Mouse (Mus musculus) mesoderm, embryonic 11.5 days (tissue): ENCODE measurements around the gene 4930518I15Rik.
"Not testable (repeated sequence)": the region's sequence is repeated elsewhere in the genome, so short reads cannot be mapped to it uniquely, and the experiment has no call there.

Experiments
- DNase-seq: peaks from one replicate; pipeline ENCODE4 v3.0.0-alpha.2; 2012; ENCODE audit warnings: low read depth, low spot score

The 4930518I15Rik gene

DNA sequence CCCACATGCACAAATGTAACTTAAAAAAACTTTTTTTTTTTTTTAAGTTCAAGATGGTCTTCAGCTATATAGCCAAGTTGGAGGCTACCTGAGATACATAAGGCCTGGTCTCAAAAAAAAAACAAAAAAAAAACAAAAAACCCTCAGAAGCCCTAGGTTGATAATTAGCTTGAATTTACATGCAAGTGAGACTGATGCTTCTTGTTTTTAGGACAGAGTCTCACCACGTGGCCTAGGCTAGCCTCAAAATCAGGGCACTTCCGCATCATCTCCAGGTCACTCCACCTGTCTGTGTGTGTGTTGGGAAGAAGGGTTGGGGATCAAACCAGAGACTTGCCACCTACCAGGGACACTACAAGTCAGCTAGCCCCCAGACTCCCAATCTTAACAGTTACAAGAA, at the start of gene 4930518I15Rik:
TSS of gene 4930518I15Rik (minus strand) at position 112 of the 400 bp plus-strand sequence.
- DNase-seq, result no peak

DNA sequence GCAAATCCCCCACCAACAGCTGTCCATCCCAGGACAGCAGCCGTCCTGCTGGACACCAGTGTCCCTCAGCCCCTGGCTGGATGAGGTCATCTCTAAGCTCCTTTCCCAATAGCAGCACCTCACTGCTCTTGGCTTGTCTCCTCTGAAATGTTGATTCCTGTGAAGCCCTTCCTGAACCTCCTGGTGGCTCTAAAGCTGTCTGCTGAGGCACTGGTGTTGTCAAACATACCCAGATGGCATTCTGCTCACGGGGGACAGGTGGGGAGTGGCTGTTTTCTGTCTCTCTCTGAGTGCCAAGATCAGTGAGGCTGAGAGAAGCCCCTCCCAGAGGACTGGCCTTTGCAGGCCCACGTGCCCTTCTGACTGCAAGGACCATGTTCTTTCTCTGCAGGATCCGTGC, 48.2 kb upstream of the 4930518I15Rik start:
- not testable (repeated sequence) for DNase-seq

DNA sequence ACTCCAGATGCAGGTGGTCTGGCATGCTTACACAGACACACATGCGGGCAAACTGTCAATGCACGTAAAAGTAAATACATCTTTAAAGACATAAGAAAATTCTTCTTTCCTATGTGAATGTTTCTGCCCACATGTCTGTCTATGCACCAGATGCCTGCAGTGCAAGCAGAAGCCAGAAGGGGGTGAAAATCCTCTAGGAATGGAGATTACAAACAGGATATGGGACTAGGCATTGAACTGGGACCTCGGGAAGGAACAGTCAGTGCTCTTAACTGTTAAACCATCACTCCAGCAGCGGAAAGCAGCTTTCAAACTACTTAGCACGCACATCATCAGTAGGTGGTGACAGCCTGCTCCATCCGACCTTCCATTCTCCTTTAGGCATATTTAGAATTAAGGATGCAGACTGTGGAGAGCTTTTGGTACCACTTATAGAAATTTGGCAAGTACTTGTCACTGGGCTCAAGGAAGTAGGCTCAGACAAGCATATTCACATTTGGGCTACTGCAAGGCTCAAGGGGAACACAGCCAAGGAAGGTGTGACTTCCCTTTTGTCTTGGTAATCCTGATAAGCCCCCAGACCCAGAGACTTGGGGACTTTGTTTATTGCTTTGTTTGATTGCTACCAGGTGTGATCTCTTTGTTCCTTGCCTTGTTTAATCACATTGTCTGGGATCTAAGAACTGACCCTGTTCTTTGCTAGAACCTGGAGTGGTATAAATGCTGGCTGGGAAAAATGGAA, 47.4 kb upstream of the 4930518I15Rik start:
- peak; percentile 64 for DNase-seq

DNA sequence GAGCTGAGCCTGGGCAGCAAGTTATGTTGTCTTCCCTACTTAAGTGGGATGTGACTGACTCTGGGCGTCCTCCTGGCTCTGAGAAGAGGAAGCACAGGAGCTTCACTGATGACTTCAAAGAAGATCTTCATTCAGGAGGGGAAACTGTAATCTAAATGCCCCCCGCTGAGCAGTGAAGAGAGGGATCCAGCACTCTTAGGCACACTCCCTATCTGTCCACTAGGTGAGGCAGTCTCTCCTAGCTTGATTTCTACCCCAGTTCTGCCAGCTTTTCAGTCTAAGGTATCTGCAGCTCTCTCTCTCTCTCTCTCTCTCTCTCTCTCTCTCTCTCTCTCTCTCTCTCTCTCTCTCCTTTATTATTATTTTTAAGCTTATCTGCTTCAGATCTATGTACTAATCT, 45.6 kb upstream of the 4930518I15Rik start:
- DNase-seq, result no peak

DNA sequence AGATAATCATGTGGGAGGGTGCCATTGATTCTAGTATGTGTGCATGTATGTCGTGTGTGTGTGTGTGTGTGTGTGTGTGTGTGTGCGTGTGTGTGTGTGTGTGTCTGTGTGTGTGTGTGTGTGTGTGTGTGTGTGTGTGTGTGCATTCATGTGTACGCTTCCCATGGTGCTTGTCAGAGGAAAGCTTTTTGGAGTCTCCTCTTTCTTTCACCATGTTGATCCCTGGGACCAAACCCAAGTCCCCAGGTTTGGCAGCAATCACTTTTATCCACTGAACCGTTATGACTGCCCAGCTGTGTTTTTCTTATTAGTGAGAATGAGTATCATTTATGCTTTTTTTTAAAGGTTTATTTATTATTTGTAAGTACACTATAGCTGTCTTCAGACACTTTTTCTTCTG, 44.7 kb upstream of the 4930518I15Rik start:
- DNase-seq, result not testable (repeated sequence)

DNA sequence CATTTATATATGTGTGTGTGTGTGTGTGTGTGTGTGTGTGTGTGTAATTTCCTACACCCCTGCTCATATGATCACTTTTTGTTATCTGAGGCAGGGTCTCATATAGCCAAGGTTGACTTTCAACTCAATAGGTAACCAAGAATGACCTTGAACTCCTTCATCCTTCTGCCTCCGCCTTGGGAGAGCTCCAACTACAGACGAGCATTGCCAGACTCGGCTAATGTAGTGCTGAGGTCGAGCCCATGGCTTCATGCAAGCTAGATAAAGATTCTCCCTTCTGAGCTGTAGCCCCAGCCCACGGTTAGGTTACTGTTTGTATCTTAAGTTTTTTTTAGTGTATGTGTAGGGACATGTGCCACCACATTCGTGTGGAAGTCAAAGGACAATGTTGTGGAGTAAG, 44.1 kb upstream of the 4930518I15Rik start:
- DNase-seq, result no peak

DNA sequence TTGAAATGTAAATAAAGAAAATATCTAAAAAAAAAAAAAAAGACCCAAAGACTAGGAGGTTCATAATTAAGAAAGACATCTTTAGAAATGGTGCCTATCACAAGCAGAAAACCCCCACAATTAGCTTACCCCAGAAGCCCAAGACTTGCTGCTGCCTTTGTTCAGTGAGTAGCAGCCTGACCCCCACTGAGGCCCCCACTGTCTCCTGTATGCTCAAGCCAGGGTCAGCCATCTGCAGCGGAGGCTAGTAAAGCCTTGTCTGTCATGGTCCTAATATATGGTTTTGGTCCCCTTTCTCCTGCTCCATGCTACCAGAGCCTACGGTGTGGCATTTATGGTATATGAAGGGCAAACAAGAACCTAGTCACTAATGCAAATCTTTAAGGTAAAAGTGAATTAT, 43.6 kb upstream of the 4930518I15Rik start:
- no peak for DNase-seq

DNA sequence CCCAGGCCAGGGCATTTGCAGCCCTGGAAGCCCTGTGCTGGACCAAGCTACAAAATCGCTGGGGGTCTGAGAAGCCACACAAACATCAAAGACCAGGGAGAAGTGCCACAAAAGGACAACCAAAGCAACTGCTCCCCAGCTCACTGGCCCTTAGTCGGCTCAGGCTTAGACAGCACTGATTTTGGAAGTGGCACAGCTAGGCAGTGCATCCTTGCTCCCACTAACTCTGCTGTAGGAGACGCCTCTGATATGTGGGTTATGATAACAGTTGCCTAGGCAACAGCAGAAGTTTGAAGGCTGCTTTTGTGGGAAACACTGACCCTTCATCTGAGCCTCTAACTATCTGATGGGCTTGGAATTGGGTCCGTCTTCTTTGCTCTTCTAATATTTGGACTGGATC, 41.4 kb upstream of the 4930518I15Rik start:
- DNase-seq, result no peak

DNA sequence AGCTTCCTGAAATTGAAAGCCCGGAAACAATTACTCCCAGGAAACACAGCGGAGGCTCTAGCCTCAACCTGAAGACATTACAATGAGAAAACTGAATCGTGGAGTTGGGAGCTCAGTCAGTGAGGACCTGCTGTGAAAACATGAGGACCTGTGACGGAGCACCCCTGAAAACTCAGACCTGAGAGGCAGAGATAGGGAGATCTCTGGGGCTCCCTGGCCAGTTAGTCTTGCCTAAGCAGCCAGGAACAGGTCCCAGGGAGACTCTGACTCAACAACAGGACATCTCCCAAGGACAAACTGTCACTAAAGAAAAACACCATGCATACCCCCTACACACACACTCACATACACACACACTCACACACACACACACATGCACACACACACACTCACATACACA, 40.6 kb upstream of the 4930518I15Rik start:
- no peak for DNase-seq

DNA sequence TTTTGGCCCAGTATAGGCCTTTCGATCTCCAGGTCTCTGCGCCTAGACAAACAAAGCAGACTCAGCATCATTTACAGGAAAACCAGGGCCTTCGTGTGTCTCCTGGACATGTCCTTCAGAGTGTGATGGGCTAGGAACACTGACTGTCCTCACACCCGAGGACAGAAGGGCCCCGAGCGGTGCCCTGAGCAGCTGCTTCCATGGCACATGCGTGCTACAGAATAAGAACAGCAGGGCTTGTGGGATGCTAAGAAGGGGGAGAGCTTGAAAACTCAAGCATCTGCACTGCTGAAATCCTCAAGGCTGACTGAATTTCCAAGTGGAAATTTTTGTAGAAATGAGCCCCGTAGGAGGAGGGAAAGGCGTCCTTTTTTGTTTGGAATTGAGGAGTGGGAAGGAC, 39.3 kb upstream of the 4930518I15Rik start:
- DNase-seq, result no peak

DNA sequence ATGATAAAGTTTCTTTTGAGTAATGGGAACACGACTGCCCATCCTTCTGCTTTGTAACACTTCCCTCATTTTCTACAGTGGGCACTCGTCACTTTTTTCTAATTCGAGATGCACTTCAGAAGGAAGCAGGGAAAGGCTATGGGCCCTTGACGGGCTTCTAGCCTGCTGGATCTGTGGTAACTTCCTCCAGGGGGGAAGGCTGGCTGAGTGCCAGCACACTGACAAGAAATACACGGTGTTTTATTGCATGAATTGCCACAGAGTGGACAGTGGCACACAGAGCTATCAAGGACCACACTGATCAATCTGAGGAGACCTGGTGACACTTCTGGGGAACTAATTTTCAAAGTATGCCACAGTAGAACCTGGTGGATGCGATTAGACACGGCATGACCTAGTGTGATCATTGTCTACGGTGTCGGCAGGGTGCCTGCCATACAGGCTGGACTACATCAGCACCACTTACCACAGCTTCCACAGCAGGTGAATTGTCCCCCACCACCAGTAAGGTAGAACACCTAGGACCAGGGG, 38.7 kb upstream of the 4930518I15Rik start:
- peak; percentile 12 for DNase-seq

DNA sequence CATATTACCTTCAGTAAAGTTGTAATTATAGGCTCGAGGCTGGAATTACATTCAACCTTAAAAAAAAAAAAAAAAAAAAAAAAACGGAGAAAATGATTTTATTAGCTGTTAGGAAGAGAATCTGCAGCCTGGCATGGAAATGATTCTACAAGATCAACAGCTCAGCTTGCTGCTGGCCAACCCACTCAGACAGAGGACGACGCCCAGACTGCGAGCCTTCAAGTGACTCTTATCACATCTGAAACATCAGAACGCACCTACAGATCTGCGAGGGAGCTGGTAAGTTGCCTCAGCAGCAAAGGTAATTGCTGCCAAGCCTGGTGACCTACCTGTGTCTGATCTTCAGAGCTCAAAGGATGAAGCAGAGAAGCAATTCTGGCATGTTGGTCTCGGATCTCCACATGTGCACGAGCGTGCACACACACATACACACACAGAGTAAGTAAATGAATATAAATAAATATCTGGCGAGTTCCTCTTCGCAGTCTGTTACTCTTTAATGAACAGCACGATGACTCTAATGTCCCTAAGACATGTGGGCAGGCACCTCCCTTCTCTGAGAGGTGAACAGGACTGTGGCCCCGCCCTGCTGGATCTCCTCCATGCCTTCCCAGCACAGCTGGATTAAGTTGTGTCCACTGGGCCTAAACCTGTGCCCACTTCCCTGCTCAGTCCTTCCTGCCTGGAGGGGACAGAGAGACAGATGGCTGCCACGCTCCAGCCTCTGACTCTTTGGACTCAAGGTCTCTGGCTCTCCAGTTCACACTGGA, 36.9 kb upstream of the 4930518I15Rik start:
- no peak for DNase-seq

DNA sequence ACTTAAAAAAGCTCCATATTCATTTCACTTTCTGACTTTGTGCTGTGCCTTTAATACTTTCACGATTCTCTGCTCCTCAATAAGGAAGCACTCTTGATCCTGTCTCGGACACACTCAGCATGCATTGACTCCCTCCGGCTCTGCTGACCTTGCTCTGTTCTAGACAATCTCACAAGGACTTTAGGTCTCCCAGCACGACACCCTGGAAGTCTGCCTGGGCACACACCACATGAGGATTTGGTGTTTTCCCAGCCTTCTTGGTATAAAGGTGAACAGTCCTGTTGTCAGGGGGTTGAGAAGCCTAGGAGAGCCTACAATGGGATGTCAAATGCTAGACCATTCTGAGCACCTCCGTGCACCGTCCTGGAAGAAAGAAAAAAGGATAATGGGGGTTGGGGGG, 35.1 kb upstream of the 4930518I15Rik start:
- DNase-seq, result no peak

DNA sequence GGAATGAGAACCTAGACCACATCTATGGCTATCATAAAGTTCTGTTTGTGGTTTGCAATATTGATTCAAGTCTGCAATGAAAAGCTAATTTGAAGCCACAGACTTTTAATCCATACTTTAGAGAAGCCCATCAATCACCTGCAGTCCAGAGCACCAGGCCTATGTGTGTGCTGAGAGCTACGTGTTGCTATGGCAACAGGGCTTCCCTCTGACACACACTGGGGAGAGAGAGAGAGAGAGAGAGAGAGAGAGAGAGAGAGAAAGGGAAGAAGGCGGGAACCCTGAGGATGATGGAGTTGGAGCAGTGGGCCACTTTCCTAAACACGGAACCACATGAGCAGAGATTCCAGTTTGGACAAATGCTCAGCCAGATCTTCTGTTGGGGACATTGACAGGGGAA, 34.5 kb upstream of the 4930518I15Rik start:
- peak; percentile 69 for DNase-seq

DNA sequence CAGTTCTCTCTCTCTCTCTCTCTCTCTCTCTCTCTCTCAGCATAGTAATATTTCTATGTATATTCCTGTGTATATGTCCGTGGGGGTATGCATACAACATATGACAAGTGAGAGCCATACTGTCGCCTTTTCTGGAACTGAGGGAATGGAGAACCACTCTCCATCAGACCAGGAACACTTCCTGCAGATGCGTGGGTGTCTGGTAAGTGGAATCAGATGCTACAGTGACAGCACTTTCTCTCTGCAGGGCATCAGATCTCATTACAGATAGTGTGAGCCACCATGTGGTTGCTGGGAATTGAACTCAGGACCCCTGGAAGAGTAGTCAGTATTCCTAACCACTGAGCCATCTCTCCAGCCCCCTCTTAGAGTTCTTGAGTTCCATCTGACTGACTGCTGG, 30.7 kb upstream of the 4930518I15Rik start:
- DNase-seq, result no peak

DNA sequence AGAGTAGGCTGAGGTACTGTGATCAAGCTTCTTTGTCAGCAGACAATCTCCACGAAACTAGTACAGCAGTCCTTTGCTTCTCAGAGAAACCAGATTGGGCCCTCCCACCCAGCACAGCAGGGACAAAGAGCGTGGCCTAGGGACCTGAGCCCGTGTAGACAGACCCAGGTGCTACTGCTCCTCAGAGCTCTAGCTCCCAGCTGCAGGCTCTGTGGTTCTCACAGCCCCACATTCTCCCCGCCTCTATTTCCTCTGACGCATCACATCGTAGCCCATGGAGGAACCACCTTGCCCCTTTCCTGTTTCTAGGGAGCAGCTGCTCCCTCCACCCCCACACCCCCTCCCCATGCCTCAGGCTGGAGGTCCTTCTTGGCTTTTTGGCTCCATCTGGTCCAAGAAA, 29.3 kb upstream of the 4930518I15Rik start, which contains the start of gene Sla2:
TSS of gene Sla2 (minus strand) at position 176 of the 400 bp plus-strand sequence.
- no peak for DNase-seq

DNA sequence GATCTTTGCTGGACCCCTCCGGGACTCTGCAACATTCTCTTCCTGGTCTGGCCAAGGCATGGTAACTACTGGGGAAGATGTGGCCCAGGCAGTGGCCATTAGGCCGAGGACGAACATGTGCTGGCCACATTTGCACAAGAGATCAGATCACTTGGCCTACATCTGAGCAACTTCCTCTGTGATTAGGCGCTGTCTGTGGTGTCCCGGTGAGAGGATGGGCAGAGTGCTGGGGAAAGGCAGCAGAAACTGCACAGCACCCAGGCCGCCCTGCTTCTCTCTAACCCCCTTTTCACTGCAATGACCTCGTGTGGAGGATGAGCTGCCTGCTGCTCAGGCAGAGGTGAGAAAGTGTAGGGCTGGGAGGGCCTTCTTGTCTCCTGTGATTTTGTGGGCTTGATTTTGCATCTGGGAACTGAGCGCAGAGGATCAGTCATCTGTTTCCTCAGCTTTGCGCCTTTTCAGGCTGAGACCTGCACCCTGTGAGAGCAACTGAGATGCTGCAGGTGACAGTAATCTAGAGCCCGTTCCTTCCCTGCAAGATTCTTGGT, 28.4 kb upstream of the 4930518I15Rik start:
- DNase-seq, result no peak

DNA sequence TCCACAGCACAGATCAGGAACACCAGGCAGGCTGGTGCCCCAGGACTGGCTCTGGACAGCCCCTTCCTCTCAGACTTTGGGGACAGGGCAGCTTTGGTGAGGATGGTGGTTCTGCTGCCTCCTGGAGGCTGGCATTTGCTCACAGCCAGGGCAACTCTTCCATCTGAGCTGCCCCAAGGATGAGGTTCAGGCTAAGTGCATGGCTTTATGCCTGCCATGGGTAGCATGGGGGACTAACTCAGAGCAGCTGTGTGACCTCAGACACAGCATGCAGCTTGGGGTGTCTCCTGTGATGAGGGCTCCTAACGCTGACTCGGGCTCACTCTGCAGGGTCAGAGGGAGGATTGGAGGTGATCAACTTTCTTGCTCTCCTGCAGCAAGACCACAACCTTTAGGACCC, 27.9 kb upstream of the 4930518I15Rik start:
- not testable (repeated sequence) for DNase-seq

DNA sequence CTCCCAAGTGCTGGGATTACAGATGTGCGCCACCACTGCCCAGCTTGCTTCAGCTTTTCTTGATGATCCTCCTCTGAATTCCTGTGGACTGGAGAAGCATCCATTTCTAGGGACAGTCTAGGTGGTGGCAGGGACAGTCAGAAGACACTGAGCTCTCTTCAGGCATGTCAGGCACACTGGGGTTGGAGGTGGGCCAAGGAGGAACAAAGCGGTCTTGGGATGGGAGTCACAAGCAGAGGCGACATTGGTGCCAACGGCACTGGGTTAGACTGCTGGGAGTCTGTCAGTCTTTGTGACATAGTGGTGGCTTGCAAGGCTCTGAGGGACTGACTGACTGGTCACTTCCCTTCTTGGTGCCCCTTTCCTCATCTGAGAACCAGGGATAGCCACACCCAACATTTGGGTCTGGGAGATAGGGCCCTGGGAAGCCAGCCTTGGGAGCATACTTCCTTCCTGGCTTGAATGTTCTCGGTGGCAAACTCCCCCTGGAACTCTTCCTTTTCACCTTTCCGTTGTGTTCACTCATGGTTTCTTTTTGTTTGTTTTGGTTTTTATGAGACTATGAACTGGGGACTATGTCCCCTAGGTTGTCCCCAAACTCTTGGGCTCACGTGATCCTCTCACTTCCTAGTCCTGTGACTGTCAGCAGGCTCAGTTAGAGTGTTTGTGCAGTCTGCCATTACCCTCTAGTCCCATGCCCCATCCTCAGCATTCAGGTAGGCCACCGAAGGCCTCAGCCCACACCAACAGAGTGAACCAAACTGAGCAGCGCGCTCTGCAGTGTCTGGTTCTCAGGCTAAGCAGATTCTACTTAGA, 26.9 kb upstream of the 4930518I15Rik start:
- DNase-seq, result no peak

DNA sequence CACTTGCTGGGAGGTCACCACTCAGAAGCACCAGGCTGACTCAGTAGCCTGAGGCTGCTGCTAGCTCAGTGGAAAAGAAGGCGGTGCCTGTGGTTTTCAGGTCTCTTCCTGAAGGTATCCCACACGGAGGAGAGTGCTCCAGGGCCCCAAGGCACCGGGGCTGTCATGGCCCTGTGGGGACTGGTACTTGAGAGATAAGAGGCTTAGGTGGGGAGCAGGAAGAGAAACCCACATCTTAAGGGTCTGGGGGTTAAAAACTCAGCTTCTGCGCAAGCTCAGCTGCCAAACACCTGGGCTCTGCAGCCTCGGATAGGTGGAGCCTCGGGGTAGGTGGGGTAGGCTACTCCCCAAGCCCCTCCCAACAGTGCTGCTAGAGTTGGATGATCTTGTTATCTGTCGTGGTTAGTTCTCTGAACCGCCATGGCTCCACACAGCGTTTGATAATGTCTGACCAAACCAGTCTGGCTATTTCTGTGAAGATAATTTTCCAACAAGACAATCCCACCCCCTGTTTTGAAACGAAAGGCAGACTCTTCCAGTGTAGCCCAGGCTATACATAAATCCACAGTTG, 24.8 kb upstream of the 4930518I15Rik start:
- no peak for DNase-seq

DNA sequence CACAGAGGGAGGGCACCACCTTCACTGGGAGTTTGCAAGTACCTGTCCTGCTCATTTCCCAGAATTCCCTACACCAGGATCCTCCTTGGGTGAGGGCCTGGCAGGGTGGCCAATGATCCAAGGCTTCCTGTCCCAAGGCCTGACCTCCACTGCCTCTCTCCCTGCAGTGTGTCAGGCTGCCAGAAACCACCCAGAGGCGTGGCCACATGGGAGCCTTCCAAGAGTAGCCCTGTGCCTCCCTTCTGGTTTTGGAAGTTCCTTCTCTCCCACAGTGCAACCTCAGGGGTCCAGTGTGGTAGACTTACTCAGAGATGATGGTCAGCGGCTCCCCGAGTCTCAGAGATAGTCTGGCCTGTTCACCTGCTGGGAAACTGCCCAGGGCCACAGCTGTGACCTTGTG, 21.8 kb upstream of the 4930518I15Rik start:
- DNase-seq, result no peak
